Mouse (Mus musculus) MEL (cell line): ENCODE data around the gene Mllt11. TPM values are rescaled to one million over a fixed set of nuclear protein-coding genes. Genes with fewer than 3 reads are reported as not detected.

Experiments used
- DNase-seq: peaks from one replicate; pipeline ENCODE4 v3.0.0; 2011; ENCODE audit warnings: low read depth, low spot score
- H3K27ac ChIP-seq: 2 replicates; pipeline ENCODE4 v1.5.1; 2012; ENCODE audit warnings: low read depth, mild to moderate bottlenecking, control low read depth, low read length, moderate library complexity; ENCODE audit not compliant: control insufficient read depth
- H3K27me3 ChIP-seq, 2 experiments: fragments of 150-350 bp in 1 of 2; sonication (generic) in 1 of 2; 2 replicates each; pipeline ENCODE4 v1.6.1; 2012; ENCODE audit warnings: low read length in 2 of 2, mild to moderate bottlenecking in 2 of 2, improper control_type of control experiment in 1 of 2, moderate library complexity in 1 of 2; ENCODE audit not compliant: insufficient read depth in 2 of 2, control insufficient read depth in 1 of 2
- H3K36me3 ChIP-seq, 2 experiments: 2 replicates each; pipeline ENCODE4 v1.6.1; 2012 to 2014; ENCODE audit warnings: low read length in 2 of 2, improper control_type of control experiment in 1 of 2, inconsistent platforms in 1 of 2, mild to moderate bottlenecking in 1 of 2; ENCODE audit not compliant: insufficient read depth in 2 of 2, control insufficient read depth in 1 of 2
- H3K4me1 ChIP-seq, 2 experiments: fragments of 150-350 bp in 1 of 2; sonication (generic) in 1 of 2; 2 replicates each; pipeline ENCODE4 v1.6.1; 2012; ENCODE audit warnings: low read length in 2 of 2, improper control_type of control experiment in 1 of 2, mild to moderate bottlenecking in 1 of 2; ENCODE audit not compliant: insufficient read depth in 2 of 2, control insufficient read depth in 1 of 2
- H3K4me3 ChIP-seq, 2 experiments: fragments of 150-350 bp in 1 of 2; sonication (generic) in 1 of 2; 2 replicates each; pipeline ENCODE4 v1.5.1; 2012; ENCODE audit warnings: low read depth in 2 of 2, low read length in 2 of 2, mild to moderate bottlenecking in 2 of 2, moderate library complexity in 2 of 2, control low read depth in 1 of 2, improper control_type of control experiment in 1 of 2; ENCODE audit not compliant: control insufficient read depth in 1 of 2, insufficient read depth in 1 of 2
- H3K79me2 ChIP-seq: 2 replicates; pipeline ENCODE4 v1.6.1; 2012; ENCODE audit warnings: mild to moderate bottlenecking, low read length, moderate library complexity; ENCODE audit not compliant: control insufficient read depth, poor library complexity, insufficient read depth
- H3K9ac ChIP-seq: 2 replicates; pipeline ENCODE4 v1.6.1; 2012; ENCODE audit warnings: low read depth, mild to moderate bottlenecking, control low read depth, low read length, moderate library complexity; ENCODE audit not compliant: control insufficient read depth, poor library complexity, severe bottlenecking
- H3K9me3 ChIP-seq: fragments of 150-350 bp; sonication (generic); replicated peaks from 2 replicates; pipeline ENCODE4 v1.6.1; 2012; ENCODE audit warnings: mild to moderate bottlenecking, low read length, improper control_type of control experiment, moderate library complexity; ENCODE audit not compliant: insufficient read depth
- BHLHE40 ChIP-seq: IDR thresholded peaks from 2 replicates; pipeline ENCODE4 v1.6.1; 2012; ENCODE audit warnings: low read depth, mild to moderate bottlenecking, inconsistent platforms, low read length, improper control_type of control experiment, borderline replicate concordance
- CHD2 ChIP-seq: IDR thresholded peaks from 2 replicates; pipeline ENCODE4 v1.6.1; 2011; ENCODE audit warnings: low read length, improper control_type of control experiment
- CTCF ChIP-seq, 3 experiments: IDR thresholded peaks in 2 of 3; conservative IDR thresholded peaks in 1 of 3; 2 replicates each; pipeline ENCODE4 v1.5.1; 2011 to 2012; ENCODE audit warnings: low read length in 3 of 3, low read depth in 2 of 3, mild to moderate bottlenecking in 2 of 3, improper control_type of control experiment in 1 of 3, inconsistent platforms in 1 of 3, mixed read lengths in 1 of 3, moderate library complexity in 1 of 3; ENCODE audit not compliant: control insufficient read depth in 1 of 3, insufficient read depth in 1 of 3, poor library complexity in 1 of 3, severe bottlenecking in 1 of 3
- E2F4 ChIP-seq: IDR thresholded peaks from 2 replicates; pipeline ENCODE4 v1.6.1; 2011; ENCODE audit warnings: low read depth, low read length, improper control_type of control experiment, borderline replicate concordance
- EP300 ChIP-seq, 2 experiments: IDR thresholded peaks; 2 replicates each; pipeline ENCODE4 v1.6.1; 2011; ENCODE audit warnings: improper control_type of control experiment in 2 of 2, low read length in 2 of 2, low read depth in 1 of 2, mild to moderate bottlenecking in 1 of 2
- ETS1 ChIP-seq: IDR thresholded peaks from 2 replicates; pipeline ENCODE4 v1.6.1; 2012; ENCODE audit warnings: low read depth, mild to moderate bottlenecking, inconsistent platforms, low read length, improper control_type of control experiment, moderate library complexity
- GATA1 ChIP-seq: IDR thresholded peaks from 2 replicates; pipeline ENCODE4 v1.6.1; 2011; ENCODE audit warnings: low read depth, low read length, improper control_type of control experiment
- HCFC1 ChIP-seq: IDR thresholded peaks from 2 replicates; pipeline ENCODE4 v1.6.1; 2012; ENCODE audit warnings: low read depth, mild to moderate bottlenecking, inconsistent platforms, low read length, improper control_type of control experiment, moderate library complexity
- JUND ChIP-seq: IDR thresholded peaks from 2 replicates; pipeline ENCODE4 v1.6.1; 2011; ENCODE audit warnings: low read depth, mild to moderate bottlenecking, improper control_type of control experiment, low read length
- MAX ChIP-seq: IDR thresholded peaks from 2 replicates; pipeline ENCODE4 v1.6.1; 2011; ENCODE audit warnings: low read length, improper control_type of control experiment
- MAZ ChIP-seq: IDR thresholded peaks from 2 replicates; pipeline ENCODE4 v1.6.1; 2012; ENCODE audit warnings: low read depth, mild to moderate bottlenecking, inconsistent platforms, low read length, improper control_type of control experiment
- POLR2A ChIP-seq, 2 experiments: IDR thresholded peaks; 2 replicates each; pipeline ENCODE4 v1.6.1; 2011 to 2012; ENCODE audit warnings: low read length in 2 of 2, mild to moderate bottlenecking in 2 of 2, control low read depth in 1 of 2, improper control_type of control experiment in 1 of 2, low read depth in 1 of 2, moderate library complexity in 1 of 2; ENCODE audit not compliant: control insufficient read depth in 1 of 2, insufficient read depth in 1 of 2, poor library complexity in 1 of 2
- RCOR1 ChIP-seq: IDR thresholded peaks from 2 replicates; pipeline ENCODE4 v1.6.1; 2012; ENCODE audit warnings: low read depth, mild to moderate bottlenecking, inconsistent platforms, low read length, improper control_type of control experiment
- SIN3A ChIP-seq: IDR thresholded peaks from 2 replicates; pipeline ENCODE4 v1.6.1; 2012; ENCODE audit warnings: low read length, improper control_type of control experiment, inconsistent platforms
- SMC3 ChIP-seq: IDR thresholded peaks from 2 replicates; pipeline ENCODE4 v1.6.1; 2011; ENCODE audit warnings: low read depth, low read length, improper control_type of control experiment
- TAL1 ChIP-seq: IDR thresholded peaks from 2 replicates; pipeline ENCODE4 v1.6.1; 2012; ENCODE audit warnings: mild to moderate bottlenecking, inconsistent platforms, low read length, moderate library complexity, mixed read lengths
- TBP ChIP-seq: IDR thresholded peaks from 2 replicates; pipeline ENCODE4 v1.8.0; 2011; ENCODE audit warnings: low read depth, low read length, improper control_type of control experiment
- UBTF ChIP-seq: IDR thresholded peaks from 2 replicates; pipeline ENCODE4 v1.6.1; 2012; ENCODE audit warnings: low read depth, mild to moderate bottlenecking, inconsistent platforms, low read length, improper control_type of control experiment, moderate library complexity, borderline replicate concordance; ENCODE audit not compliant: insufficient read depth
- USF1 ChIP-seq: IDR thresholded peaks from 2 replicates; pipeline ENCODE4 v1.6.1; 2014; ENCODE audit warnings: low read depth, mild to moderate bottlenecking, inconsistent platforms, low read length, improper control_type of control experiment, moderate library complexity
- ZC3H11A ChIP-seq: IDR thresholded peaks from 2 replicates; pipeline ENCODE4 v1.6.1; 2012; ENCODE audit warnings: low read depth, mild to moderate bottlenecking, inconsistent platforms, low read length, improper control_type of control experiment
- ZMIZ1 ChIP-seq: IDR thresholded peaks from 2 replicates; pipeline ENCODE4 v1.6.1; 2012; ENCODE audit warnings: low read depth, mild to moderate bottlenecking, inconsistent platforms, low read length, improper control_type of control experiment, moderate library complexity
- ZNF384 ChIP-seq: IDR thresholded peaks from 2 replicates; pipeline ENCODE4 v1.6.1; 2012; ENCODE audit warnings: low read depth, mild to moderate bottlenecking, inconsistent platforms, low read length, improper control_type of control experiment
- polyA plus RNA-seq, 2 experiments: library from polyadenylated mRNA; stranded (reverse) in 1 of 2; unstranded in 1 of 2; fragments of >175 nt in 1 of 2; fragments of >200 nt in 1 of 2; gene quantifications; 2 replicates each; pipeline versions ENCODE4 v1.2.1 to v1.2.4; 2012; ENCODE audit warnings: low replicate concordance in 2 of 2, low read depth in 1 of 2; ENCODE audit not compliant: insufficient read length in 2 of 2, insufficient read depth in 1 of 2, missing spikeins in 1 of 2
- total RNA-seq: library from RNA; depleted of rRNA; stranded (reverse); fragments of 300-350 nt; gene quantifications from 2 replicates; pipeline ENCODE4 v1.2.3, GENCODE M21; 2012

Mllt11 gene
- total and polyA plus RNA-seq, 3 experiments, result 7.3 to 24.6 TPM; not detected in 1

GRCm38 (mm10) chr3:95200132-95200531, 31.8 kb downstream of the Mllt11 start:
- H3K27ac ChIP-seq, result no peak overlapping the region

GRCm38 (mm10) chr3:95199101-95199500, 32.9 kb downstream of the Mllt11 start:
- H3K36me3 ChIP-seq, result peaks cover 0 to 84% of the 10 kb centered on the region in 2 experiments; a peak in 2 of 4 replicates
- H3K27me3 ChIP-seq, result no peaks in the 10 kb centered on the region
- no peaks in the 10 kb centered on the region for H3K4me1 ChIP-seq
- no peak overlapping the region for H3K9ac ChIP-seq
- no peaks in the 10 kb centered on the region for H3K79me2 ChIP-seq
- no peak overlapping the region for H3K4me3 ChIP-seq
- DNase-seq, result no peak
- H3K9me3 ChIP-seq, result no peaks in the 10 kb centered on the region
- TF ChIP-seq ETS1, result no peak
- TF ChIP-seq CTCF (IDR thresholded peaks at IDR 0.05 in 2 of 3, conservative IDR thresholded peaks at IDR 0.05 in 1 of 3; ENCODE audit: control insufficient read depth in 1 of 3, insufficient read depth in 1 of 3, low read depth in 2 of 3, low read length in 3 of 3, poor library complexity in 1 of 3, severe bottlenecking in 1 of 3), result no peak
- no peak for TF ChIP-seq E2F4
- TF ChIP-seq ZNF384, result no peak
- no peak for TF ChIP-seq EP300 (IDR thresholded peaks at IDR 0.05; ENCODE audit: low read depth in 1 of 2, low read length in 2 of 2)
- TF ChIP-seq MAZ, result no peak
- no peak for TF ChIP-seq TBP
- TF ChIP-seq BHLHE40, result no peak
- TF ChIP-seq TAL1, result no peak
- no peak for TF ChIP-seq UBTF
- TF ChIP-seq ZC3H11A, result no peak
- TF ChIP-seq SMC3, result no peak
- no peak for TF ChIP-seq RCOR1
- TF ChIP-seq, all 39 proteins: peak for 0
- H3K27ac ChIP-seq, result no peak overlapping the region

More at GRCm38 (mm10) chr3:95200132-95200531, 31.8 kb downstream of the Mllt11 start:
- Histone ChIP-seq H3K27me3 (no peaks in the 10 kb centered on the region), H3K4me3 (no peak overlapping the region)
- TF ChIP-seq ETS1 (no peak), CTCF (IDR thresholded peaks at IDR 0.05 in 2 of 3, conservative IDR thresholded peaks at IDR 0.05 in 1 of 3; ENCODE audit: control insufficient read depth in 1 of 3, insufficient read depth in 1 of 3, low read depth in 2 of 3, low read length in 3 of 3, poor library complexity in 1 of 3, severe bottlenecking in 1 of 3) (no peak), POLR2A (IDR thresholded peaks at IDR 0.05; ENCODE audit: control insufficient read depth in 1 of 2, insufficient read depth in 1 of 2, low read depth in 1 of 2, low read length in 2 of 2, poor library complexity in 1 of 2) (no peak), RCOR1 (no peak)
- TF ChIP-seq, all 39 proteins: peak for 0
- H3K4me1 ChIP-seq, result no peaks in the 10 kb centered on the region
- DNase-seq, result no peak
- no peak overlapping the region for H3K9ac ChIP-seq
- H3K9me3 ChIP-seq, result no peaks in the 10 kb centered on the region
- H3K79me2 ChIP-seq, result no peaks in the 10 kb centered on the region
- peaks cover 0 to 95% of the 10 kb centered on the region in 2 experiments; a peak in 2 of 4 replicates for H3K36me3 ChIP-seq

- Histone ChIP-seq H3K9ac (no peak overlapping the region), H3K27ac (no peak overlapping the region), H3K79me2 (no peaks in the 10 kb centered on the region), H3K4me1 (no peaks in the 10 kb centered on the region), H3K9me3 (no peaks in the 10 kb centered on the region), H3K27me3 (no peaks in the 10 kb centered on the region), H3K4me3 (no peak overlapping the region), H3K36me3 (peaks cover 0 to 71% of the 10 kb centered on the region in 2 experiments; a peak in 2 of 4 replicates)
- no peak for DNase-seq
- TF ChIP-seq CHD2, result no peak
- no peak for TF ChIP-seq MAX
- no peak for TF ChIP-seq HCFC1
- no peak for TF ChIP-seq ZMIZ1
- TF ChIP-seq JUND, result no peak
- TF ChIP-seq SIN3A, result no peak
- TF ChIP-seq USF1, result no peak
- no peak for TF ChIP-seq GATA1
These were observed 36.2 kb downstream of the Mllt11 start for GRCm38 (mm10) chr3:95195772-95196171.
